Mouse (Mus musculus) CD4-positive helper T cell, adult 2 months (primary cell): ENCODE measurements at regions not wholly inside any gene's neighbourhood (a gene's known extent, or its start where the extent isn't known, plus 50 kb on each side); places are given as distances from the start of the nearest gene placed in this dataset.

Experiments used
- DNase-seq: peaks from one replicate; pipeline ENCODE4 v3.0.0-alpha.2; 2012; ENCODE audit warnings: low read depth, missing footprints, low spot score

DNA sequence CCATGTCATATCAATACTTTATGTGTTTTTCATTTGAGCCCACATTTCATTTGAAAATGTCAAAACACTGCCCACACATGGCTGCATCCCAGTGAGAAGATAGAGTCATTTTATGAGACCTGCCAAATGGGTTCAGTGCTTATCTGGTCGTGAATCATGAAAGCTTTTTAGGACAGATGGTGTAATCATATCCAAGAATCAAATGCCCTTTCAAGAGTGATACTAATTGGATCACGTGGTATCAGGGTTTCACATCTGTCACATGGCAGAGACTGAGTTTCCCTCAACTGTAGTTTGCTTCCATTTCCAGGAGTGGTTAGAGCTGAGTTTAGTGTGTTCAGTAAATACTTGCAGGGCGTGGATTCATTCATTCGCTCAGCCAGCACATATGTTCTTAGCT, 87.2 kb upstream of the Agbl1 start:
- DNase-seq = no peak

DNA sequence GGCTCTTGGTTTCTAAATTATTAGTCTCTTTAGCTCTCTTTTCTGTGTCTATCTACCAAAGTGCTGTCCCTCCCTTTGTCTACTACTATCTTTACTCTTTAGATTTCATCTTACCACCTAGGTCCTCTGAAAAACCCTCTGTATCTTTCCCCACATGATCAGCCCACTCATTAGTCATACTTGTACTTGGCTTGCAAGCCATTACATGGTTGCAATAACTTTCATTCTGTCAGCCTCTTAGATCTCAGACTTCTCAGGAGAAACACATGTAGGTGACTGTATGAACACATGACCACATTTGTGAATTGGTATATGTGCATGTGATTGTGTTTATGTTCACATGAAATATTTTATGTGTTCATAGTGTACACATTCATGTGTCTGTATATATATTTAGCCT, 83.3 kb upstream of the Agbl1 start:
- no peak for DNase-seq

DNA sequence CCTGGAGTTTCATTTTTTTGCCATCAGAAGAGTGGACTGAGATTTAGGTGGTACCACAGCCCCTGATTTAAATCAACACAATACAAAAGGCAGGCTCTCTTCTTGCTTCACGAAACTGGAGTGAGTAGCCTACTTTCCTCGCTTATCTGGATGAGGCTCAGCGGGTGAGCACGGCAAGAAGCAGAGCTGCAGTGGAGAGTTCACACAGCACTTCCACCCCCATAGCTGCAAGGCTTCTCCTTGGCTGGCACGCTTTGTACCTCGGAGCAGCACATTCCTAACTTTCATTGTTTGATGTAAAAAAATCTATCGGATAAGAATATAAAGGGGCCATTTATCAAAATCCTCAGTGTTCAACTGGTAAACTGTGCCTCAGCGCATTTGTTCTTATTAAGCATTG, 72.8 kb upstream of the Agbl1 start:
- no peak for DNase-seq

DNA sequence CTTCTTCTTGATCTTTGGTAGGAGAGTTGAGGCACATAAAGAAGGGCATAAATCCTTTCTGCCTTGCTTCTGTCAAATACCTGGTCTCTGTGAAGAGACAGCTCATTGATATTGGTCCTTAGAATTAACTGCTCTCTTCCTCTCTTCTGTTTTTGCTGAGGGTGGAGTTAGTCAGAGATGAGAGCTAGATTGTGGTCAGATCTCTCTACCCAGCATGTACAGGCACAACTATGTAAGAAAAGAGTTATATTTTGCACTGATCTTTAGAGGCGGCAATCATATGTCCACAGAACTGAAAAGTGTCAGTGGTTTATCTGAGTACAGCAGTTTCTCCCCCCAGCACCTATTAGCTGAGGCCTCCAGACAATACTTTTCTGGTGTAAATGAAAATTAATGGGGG, 65.5 kb upstream of the Agbl1 start:
- no peak for DNase-seq

DNA sequence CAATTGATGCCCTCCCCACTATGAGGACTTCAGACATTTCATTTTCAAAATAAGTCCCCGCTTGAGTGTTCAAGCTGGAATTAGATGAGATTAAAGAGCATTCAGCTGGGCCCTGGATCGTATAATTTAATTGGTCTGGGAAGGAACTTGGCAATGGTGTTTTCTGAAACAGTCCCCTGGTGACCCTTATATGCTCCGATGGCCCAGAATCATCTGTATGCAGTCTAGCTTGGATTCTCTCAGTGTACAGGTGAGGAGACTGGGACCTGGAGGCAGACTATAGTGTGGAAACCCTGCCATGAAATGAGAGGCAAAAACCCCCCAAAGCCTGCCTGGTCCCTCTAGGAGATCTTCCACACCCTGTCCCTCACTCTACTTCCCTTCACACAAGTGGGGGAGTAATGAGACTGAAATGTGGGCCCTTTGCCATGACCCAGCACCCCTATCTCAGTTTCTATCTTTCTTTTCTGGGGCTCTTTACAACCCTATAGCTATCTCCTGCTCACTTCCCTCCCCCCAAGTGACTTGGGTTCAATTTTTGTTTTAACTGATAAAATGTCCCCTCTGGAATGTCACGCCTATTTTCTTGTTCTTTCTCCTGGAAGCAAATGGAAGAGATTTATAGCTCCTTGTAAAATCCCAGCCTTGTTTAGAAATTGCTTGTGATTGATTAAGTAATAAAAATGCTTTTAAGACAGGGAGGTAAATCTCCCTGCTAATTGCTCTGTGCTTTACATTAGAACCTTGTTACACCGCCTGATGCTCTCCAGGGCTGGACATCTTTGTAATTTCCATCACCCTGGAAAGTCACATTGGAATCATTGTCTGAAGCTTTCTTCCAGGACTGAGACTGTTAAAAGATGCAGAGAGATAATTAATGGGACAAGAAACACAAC, 64.7 kb upstream of the Agbl1 start:
- no peak for DNase-seq

DNA sequence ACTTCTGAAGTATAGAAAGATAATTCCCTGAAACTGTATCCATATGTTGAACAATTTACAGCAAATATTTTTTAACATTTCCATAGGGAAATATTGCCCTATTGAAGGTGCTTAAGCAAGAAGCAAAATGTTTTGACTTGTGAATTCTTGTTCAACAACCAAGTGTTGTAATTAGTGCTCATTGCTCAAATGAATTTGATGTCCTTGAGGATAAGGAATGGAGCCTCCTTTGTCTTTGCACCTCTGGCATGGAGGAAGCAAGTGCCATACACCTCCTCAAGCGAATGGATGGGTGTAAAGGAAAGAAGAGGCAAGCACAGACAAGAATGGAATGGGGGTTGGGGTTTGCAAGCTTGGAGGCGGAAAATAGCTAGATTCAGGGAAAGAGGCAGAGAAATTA, 59.2 kb upstream of the Agbl1 start:
- no peak for DNase-seq

DNA sequence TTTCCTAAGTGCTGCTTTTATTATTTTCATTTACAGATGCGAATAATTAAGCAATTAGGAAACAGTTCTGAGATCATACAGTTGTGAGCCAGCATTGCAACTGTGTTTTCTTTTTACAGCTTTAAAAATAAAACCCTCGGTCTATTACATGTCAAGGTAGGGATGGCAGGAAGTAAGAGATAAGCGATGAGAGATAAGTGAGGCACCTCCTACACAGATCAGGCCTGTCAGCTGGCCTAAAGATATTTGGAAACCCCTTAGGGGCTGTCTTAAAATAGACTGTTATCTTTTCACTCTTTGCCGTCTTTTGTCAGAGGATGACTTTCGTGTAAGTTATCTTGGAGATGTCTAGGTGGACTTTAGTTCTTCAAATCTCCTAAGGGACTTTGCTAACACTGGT, 53.5 kb upstream of the Agbl1 start:
- peak; percentile 50 for DNase-seq

DNA sequence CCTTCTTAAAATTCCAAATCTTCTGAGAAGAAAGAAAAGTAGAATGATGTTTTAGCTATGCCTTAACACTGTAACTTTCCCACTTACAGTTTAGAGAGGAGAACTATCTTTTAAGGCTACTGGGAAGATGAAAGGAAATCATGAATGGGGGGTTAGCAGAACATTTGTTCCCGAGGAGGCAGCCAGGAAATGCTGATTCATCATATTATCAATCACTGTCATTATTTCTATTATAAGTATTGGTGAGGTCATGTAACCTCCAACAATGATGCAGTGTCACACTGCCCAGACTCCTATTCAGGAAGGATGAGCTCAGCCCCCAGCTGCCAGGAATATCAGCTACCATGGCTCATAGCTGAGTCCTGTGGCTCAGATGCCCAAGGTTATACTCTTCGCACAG, 52.3 kb upstream of the Agbl1 start:
- DNase-seq = no peak
